Mouse (Mus musculus) NIH3T3 (cell line): ENCODE results near the gene Eif4g3.

Experiments used
- DNase-seq: peaks from one replicate; pipeline ENCODE4 v3.0.0-alpha.2; 2012; ENCODE audit warnings: low read depth

Gene Eif4g3

GRCm38 (mm10) chr4:138219331-138219730 lies 226.5 kb downstream of the Eif4g3 start:
- no peak for DNase-seq

DNA sequence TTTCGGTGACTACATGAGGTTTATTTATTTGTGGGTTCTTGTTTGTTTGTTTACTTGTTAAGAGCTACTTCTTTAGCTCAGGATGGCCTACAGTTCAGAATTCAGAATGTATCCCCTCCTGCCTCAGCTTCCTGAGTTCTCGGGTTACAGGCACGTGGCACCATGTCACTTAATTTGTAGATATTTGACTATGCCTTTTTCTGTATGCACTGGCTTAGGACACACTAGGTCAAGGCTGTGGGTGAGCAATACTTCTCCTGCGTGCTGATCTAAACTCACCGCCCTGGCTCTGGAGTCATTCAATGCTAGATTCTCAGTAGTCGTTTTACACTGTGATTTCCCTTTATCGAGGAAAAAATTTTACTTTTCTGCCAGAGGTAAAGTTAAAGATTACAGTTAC lies 227.9 kb downstream of the Eif4g3 start:
- no peak for DNase-seq

- DNase-seq, result no peak
Observed at GRCm38 (mm10) chr4:138221406-138221805, 228.6 kb downstream of the Eif4g3 start.

GRCm38 (mm10) chr4:138222396-138222795 lies 229.6 kb downstream of the Eif4g3 start:
- DNase-seq, result no peak

GRCm38 (mm10) chr4:138223623-138224022 lies 230.8 kb downstream of the Eif4g3 start:
- DNase-seq, result no peak

DNA sequence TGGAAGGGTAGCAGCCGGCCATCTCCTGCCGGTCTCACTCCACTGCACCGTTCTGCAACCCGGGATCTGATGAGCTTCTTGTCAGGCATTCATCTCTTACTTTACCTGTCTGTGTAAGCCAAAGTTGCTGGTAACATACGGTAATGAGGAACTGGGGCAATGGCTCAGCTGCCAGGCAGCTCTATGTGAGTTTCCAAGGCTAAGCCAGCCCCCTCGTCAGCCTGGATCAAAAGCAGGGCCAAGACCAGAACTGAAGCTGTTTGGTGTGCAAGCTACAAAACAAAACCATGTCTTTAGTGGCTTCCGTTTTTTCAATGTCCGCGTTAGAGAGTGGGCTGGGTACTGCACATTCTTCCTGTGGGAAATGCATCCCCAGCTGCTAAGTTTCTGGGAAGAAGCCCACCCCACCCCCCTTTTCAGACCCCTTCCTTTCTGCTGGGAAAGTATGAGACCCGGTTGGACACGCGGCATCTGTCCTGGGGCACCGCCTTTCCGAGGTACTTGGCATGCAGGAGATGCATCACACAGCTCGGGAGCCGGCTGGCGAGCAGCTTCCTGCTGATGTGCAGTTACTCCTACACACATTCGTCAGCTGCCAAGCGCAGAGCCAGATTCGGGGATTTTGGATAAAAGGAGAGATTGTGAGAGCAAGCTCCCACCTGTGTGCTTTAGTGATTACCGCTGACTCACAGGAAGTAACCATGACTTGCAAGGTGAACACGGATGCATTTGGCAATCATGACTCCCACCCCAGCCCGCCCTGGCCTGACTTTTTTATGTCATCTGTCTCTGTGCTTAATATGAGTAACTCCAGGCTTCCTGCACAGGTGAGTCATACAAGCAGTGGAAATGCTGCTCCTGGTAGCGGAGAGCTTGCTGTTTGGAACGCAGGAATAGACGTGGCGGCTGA lies 254.2 kb downstream of the Eif4g3 start:
- DNase-seq, result peak; percentile 28

DNA sequence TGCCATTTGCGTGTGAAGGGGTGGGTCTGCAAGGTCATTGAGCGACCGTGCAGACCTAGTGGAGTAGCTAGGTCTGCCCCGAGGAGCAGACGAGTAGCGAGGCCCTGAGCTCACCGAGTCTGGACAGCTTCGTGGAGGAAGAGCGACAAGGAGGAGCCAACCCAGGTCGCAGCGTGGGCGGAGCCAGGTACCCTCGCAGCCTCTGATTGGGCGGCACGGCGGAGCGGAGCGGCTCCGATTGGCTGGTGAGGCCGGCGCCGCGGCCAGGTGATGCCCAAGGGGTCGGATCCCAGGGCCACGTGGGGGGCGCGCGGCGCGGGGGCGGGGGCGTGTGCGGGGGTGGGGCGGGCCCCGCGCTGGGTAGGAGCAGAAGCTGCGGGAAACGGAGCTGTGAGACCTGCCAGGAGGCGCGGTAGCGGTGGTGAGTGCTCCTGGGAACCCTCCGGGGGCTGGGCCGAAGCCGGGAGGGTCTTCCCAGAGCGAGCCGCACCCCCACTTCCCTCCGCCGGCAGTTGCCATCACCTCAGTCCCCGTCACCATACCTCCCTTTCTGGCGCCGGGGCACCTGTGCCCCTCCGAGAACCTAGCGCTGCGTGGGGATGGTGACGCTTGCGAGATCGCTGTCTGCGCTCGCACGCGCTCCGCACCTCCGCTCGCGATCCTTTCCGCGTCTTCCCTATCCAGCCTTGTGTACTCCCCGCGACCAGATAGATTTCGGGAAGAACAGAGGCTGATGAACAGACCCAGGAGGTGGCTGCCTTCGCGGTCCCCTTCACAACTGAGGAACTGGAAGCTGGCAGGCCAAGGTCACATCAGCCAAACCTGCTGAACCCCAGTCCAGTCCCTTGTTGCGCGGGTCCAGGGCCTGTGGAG lies 257.5 kb downstream of the Eif4g3 start, which contains the start of the genes Sh2d5 and Kif17:
Sh2d5 (plus strand) TSS at position 316 of the 873 bp plus-strand sequence.
Kif17 (plus strand) TSS at position 348 of the 873 bp plus-strand sequence.
- no peak for DNase-seq

GRCm38 (mm10) chr4:138251819-138252218 lies 259.0 kb downstream of the Eif4g3 start:
- no peak for DNase-seq

DNA sequence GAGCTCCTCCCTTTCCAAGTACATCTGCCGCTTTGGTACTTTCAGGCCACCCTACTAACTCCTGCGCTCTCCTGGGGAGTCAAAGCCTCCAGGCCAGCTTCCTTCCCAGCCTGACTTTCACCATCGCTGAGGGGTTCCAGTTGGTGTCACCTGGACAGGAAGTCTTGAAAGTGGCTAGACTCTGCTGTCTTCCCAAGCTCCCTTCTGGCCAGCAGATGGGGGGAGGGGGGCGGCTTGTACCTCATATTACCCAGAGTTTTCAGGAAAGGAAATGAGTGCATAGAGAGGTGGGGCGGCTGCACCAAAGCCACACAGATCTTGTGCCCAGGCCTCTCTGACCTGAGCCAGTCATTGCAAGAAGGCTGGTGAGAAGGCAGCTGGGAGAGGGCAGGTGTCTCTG lies 259.4 kb downstream of the Eif4g3 start:
- no peak for DNase-seq

- no peak for DNase-seq
Observed at GRCm38 (mm10) chr4:138257116-138257687, 264.4 kb downstream of the Eif4g3 start.
